11 mouse cellular contexts compared by ENCODE assay signal in genomic region chr17:88494772-88495132, GRCm38 (mm10). TPM values are rescaled to one million over a fixed set of nuclear protein-coding genes. Genes with fewer than 3 reads are reported as not detected.
A peak's percentile ranks its signal among the peaks of the same experiment; 100 is the strongest.
DNase-seq lines count a peak whose midpoint lies in the region; ATAC-seq lines count a peak whose summit lies in the region.
"Had no signal": no experiment of that assay in that cellular context is flagged by ENCODE, and none has a peak within 500 bp of the region (broad histone marks: within the 10 kb centered on the region; RNA-seq: fewer than 3 reads in every experiment).

No protein-coding gene starts in this region.

- no peak overlapping the region for H3K27ac ChIP-seq in heart, embryonic 14.5 days (replicated peaks in 1 of 2; ENCODE audit: control insufficient read depth in 1 of 2, insufficient read depth in 1 of 2, low read depth in 2 of 2, low read length in 2 of 2)
- H3K27ac ChIP-seq in forebrain, embryonic 10.5 days, result peak overlapping the region; percentile 81
- peak overlapping the region; percentile 96 for H3K27ac ChIP-seq in hindbrain, embryonic 13.5 days
- H3K27ac ChIP-seq in midbrain, embryonic 16.5 days (ENCODE audit: low read length), result peak overlapping the region; percentile 97
- H3K27ac ChIP-seq: liver, embryonic 14.5 days had no signal

- H3K27me3 ChIP-seq in heart, embryonic 14.5 days (ENCODE audit: control insufficient read depth, insufficient read depth, low read length), result no peaks in the 10 kb centered on the region
- H3K27me3 ChIP-seq in forebrain, embryonic 10.5 days (ENCODE audit: poor library complexity, severe bottlenecking), result no peaks in the 10 kb centered on the region
- H3K27me3 ChIP-seq in hindbrain, embryonic 13.5 days, result no peaks in the 10 kb centered on the region
- H3K27me3 ChIP-seq in midbrain, embryonic 16.5 days (ENCODE audit: control insufficient read depth, insufficient read depth, low read depth, low read length), result no peaks in the 10 kb centered on the region

- no peak for DNase-seq in heart, adult 9 months (ENCODE audit: low spot score in 2 of 2)
- DNase-seq in forebrain, embryonic 10.5 days (ENCODE audit: extremely low spot score, low spot score), result no peak
- no peak for DNase-seq in kidney, postnatal 14 days
- no peak for DNase-seq in gastrocnemius, postnatal 25 days
- no peak for DNase-seq in left cerebral cortex, adult 8-10 months (ENCODE audit: low spot score in 2 of 2)
- DNase-seq: gastrocnemius, postnatal 10 days; thymus, postnatal 14 days had no signal

- peaks cover 10% of the 10 kb centered on the region for H3K36me3 ChIP-seq in heart, embryonic 14.5 days (ENCODE audit: control insufficient read depth, insufficient read depth, low read length)
- H3K36me3 ChIP-seq in forebrain, embryonic 10.5 days (replicated peaks), result peaks cover 26% of the 10 kb centered on the region
- no peaks in the 10 kb centered on the region for H3K36me3 ChIP-seq in hindbrain, embryonic 13.5 days
- H3K36me3 ChIP-seq in midbrain, embryonic 16.5 days (ENCODE audit: control insufficient read depth, insufficient read depth, low read length), result no peaks in the 10 kb centered on the region

- H3K4me2 ChIP-seq in heart, embryonic 14.5 days (ENCODE audit: low read length), result 0 out of 2 replicates have a peak overlapping the region, but pooled peaks have one; percentile 20
- peak overlapping the region; percentile 48 for H3K4me2 ChIP-seq in hindbrain, embryonic 13.5 days
- H3K4me2 ChIP-seq in midbrain, embryonic 16.5 days (ENCODE audit: low read length), result peak overlapping the region; percentile 52

- H3K9ac ChIP-seq in heart, embryonic 14.5 days (ENCODE audit: low read length), result no peak overlapping the region
- H3K9ac ChIP-seq in hindbrain, embryonic 13.5 days, result peak overlapping the region; percentile 64; the same call in 1 of the 2 replicates
- H3K9ac ChIP-seq in midbrain, embryonic 16.5 days (ENCODE audit: low read depth, low read length), result peak overlapping the region; percentile 57
- H3K9ac ChIP-seq: liver, embryonic 14.5 days had no signal

- WGBS in heart, embryonic 14.5 days, result 75% methylated on average over 10 of the region's 10 CpGs
- 57% methylated on average over 10 of the region's 10 CpGs for WGBS in forebrain, embryonic 10.5 days
- 23% methylated on average over 10 of the region's 10 CpGs for WGBS in hindbrain, embryonic 13.5 days
- WGBS in midbrain, embryonic 16.5 days, result 13% methylated on average over 10 of the region's 10 CpGs

- H3K9me3 ChIP-seq in heart, embryonic 14.5 days (ENCODE audit: control insufficient read depth, low read length), result no peaks in the 10 kb centered on the region
- H3K9me3 ChIP-seq in forebrain, embryonic 10.5 days, result peaks cover under 1% of the 10 kb centered on the region; the same call in 1 of the 2 replicates
- no peaks in the 10 kb centered on the region; the same call in 1 of the 2 replicates for H3K9me3 ChIP-seq in hindbrain, embryonic 13.5 days
- no peaks in the 10 kb centered on the region for H3K9me3 ChIP-seq in midbrain, embryonic 16.5 days (replicated peaks; ENCODE audit: control insufficient read depth, low read length, poor library complexity, severe bottlenecking)

- H3K4me1 ChIP-seq in heart, embryonic 14.5 days (ENCODE audit: control insufficient read depth in 2 of 2, insufficient read depth in 2 of 2, low read length in 2 of 2), result peaks cover 6 to 10% of the 10 kb centered on the region in 2 experiments; a peak in 2 of 4 replicates
- H3K4me1 ChIP-seq in forebrain, embryonic 10.5 days, result peaks cover 23% of the 10 kb centered on the region
- peaks cover 17% of the 10 kb centered on the region for H3K4me1 ChIP-seq in hindbrain, embryonic 13.5 days (replicated peaks)
- peaks cover 20% of the 10 kb centered on the region for H3K4me1 ChIP-seq in midbrain, embryonic 16.5 days (ENCODE audit: control insufficient read depth, insufficient read depth, low read length)

- H3K4me3 ChIP-seq in heart, embryonic 14.5 days (ENCODE audit: control insufficient read depth in 1 of 2, insufficient read depth in 1 of 2, low read depth in 1 of 2, low read length in 2 of 2), result no peak overlapping the region
- H3K4me3 ChIP-seq in forebrain, embryonic 10.5 days, result peak overlapping the region; percentile 27
- H3K4me3 ChIP-seq in hindbrain, embryonic 13.5 days, result no peak overlapping the region; the same call in 1 of the 2 replicates
- H3K4me3 ChIP-seq in midbrain, embryonic 16.5 days (ENCODE audit: low read depth, low read length), result peak overlapping the region; percentile 7; the same call in 1 of the 2 replicates

- ATAC-seq in heart, embryonic 14.5 days (ENCODE audit: insufficient number of reproducible peaks, insufficient read depth, low FRiP score, low read depth), result no peak
- ATAC-seq in hindbrain, embryonic 13.5 days (ENCODE audit: low FRiP score), result peak; percentile 66
- peak; percentile 68 for ATAC-seq in midbrain, embryonic 16.5 days

RNA-seq across cellular contexts. Expression of gene Ppp1r21, which starts 35.2 kb away (rescaled TPM):
- 13.3 and 17.0 TPM in 2 replicates for polyA plus RNA-seq in heart, embryonic 14.5 days (2014; fragmentation: Nextera tagmentation; extraction: Ambion mirVana)
- 17.4 and 19.7 TPM in 2 replicates for polyA plus RNA-seq in forebrain, embryonic 10.5 days (2016; fragmentation: Nextera tagmentation; extraction: Ambion mirVana)
- polyA plus RNA-seq in hindbrain, embryonic 13.5 days (2015; fragmentation: Nextera tagmentation; extraction: Ambion mirVana), result 36.1 and 38.3 TPM in 2 replicates
- 37.9 and 39.5 TPM in 2 replicates for polyA plus RNA-seq in midbrain, embryonic 16.5 days (2015; fragmentation: Nextera tagmentation; extraction: Ambion mirVana)
- total RNA-seq in gastrocnemius, postnatal 25 days (2021), result 1 to 10 TPM; 4.9 to 5.1 TPM
- total RNA-seq in left cerebral cortex, adult 8-10 months (2022), result 10 to 100 TPM; 78.4 to 85.9 (median 82.3) TPM

RNA-seq across cellular contexts. Expression of gene Foxn2, which starts 54.2 kb away (rescaled TPM):
- polyA plus RNA-seq in heart, embryonic 14.5 days (2014; fragmentation: Nextera tagmentation; extraction: Ambion mirVana), result 7.3 and 7.7 TPM in 2 replicates
- 14.3 and 14.5 TPM in 2 replicates for polyA plus RNA-seq in forebrain, embryonic 10.5 days (2016; fragmentation: Nextera tagmentation; extraction: Ambion mirVana)
- polyA plus RNA-seq in hindbrain, embryonic 13.5 days (2015; fragmentation: Nextera tagmentation; extraction: Ambion mirVana), result 9.7 and 10.4 TPM in 2 replicates
- polyA plus RNA-seq in midbrain, embryonic 16.5 days (2015; fragmentation: Nextera tagmentation; extraction: Ambion mirVana), result 7.6 and 8.5 TPM in 2 replicates
- 10 to 100 TPM in 1 of 2 experiments, 1 to 10 TPM in 1; 9.3 to 10.9 TPM for total RNA-seq in gastrocnemius, postnatal 25 days (2021)
- 10 to 100 TPM; 16.3 to 18.8 (median 17.6) TPM for total RNA-seq in left cerebral cortex, adult 8-10 months (2022)

Comparison
In these comparisons a context has a peak if more than half of its experiments do, and no peak if none do; other contexts are left out.
1. H3K27ac ChIP-seq: peak in forebrain, embryonic 10.5 days (single experiment), hindbrain, embryonic 13.5 days (single experiment) and midbrain, embryonic 16.5 days (single experiment); none in heart, embryonic 14.5 days (0 of 2).
2. H3K4me3 ChIP-seq: peak in forebrain, embryonic 10.5 days (single experiment) and midbrain, embryonic 16.5 days (single experiment); none in heart, embryonic 14.5 days (0 of 2) and hindbrain, embryonic 13.5 days (single experiment).
3. Peak in every context shown above with its lines, with median percentiles within 50 percentile points of each other: H3K4me2 ChIP-seq.